Mouse (Mus musculus): ENCODE measurements around the gene Krtap13. TPM values are rescaled to one million over a fixed set of nuclear protein-coding genes. Genes with fewer than 3 reads are reported as not detected.
"Not testable (repeated sequence)": the region's sequence is repeated elsewhere in the genome, so short reads cannot be mapped to it uniquely, and the experiment has no call there.

Krtap13 gene
- total RNA-seq (2021) = not detected
- long read RNA-seq, experiment 1 = 0 reads
- long read RNA-seq, experiment 2 = 0 reads

- H3K4me3 ChIP-seq; H3K27ac ChIP-seq; DNase-seq (ENCODE audit: extremely low spot score in 1 of 2, low spot score in 2 of 2); intact Hi-C loops (cut with DNase I): not testable (repeated sequence)
Measured at GRCm38 (mm10) chr16:88751535-88751934, at the start of gene Krtap13. Krtap13 (minus strand) TSS chr16:88751635.

- TF ChIP-seq CTCF (IDR thresholded peaks at IDR 0.05) = no peak
- no peak overlapping the region for H3K27ac ChIP-seq
Measured at GRCm38 (mm10) chr16:88786786-88787185, 35.4 kb upstream of the Krtap13 start.

DNA sequence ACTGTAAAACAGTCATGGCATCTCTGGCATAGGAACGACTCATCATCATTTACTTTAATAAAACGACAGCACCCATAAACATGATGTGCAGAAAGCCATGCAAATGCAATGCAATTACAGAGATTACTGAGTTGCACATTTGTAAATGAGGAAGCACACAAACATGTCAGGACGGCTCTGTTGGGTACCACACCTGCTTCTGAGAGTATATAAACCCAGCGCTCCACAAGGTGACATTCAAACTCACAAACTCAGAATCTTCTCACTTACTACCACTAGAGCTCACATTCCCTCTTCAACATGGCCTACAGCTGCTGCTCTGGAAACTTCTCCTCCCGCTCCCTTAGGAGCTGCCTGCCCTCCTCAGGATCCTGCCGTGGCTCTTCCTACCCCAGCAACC, 26.2 kb upstream of the Krtap13 start, which contains the start of gene Gm5965:
Gm5965 (plus strand) TSS at position 301 of the 400 bp plus-strand sequence.
- no peak within 1 kb of the TSS for H3K4me3 ChIP-seq
- intact Hi-C loops (cut with DNase I) = no loop called here
- no peak for TF ChIP-seq CTCF (IDR thresholded peaks at IDR 0.05)
- no peak for DNase-seq (ENCODE audit: extremely low spot score in 1 of 2, low spot score in 2 of 2)
- H3K27ac ChIP-seq = no peak within 1 kb of the TSS

More at GRCm38 (mm10) chr16:88786786-88787185, 35.4 kb upstream of the Krtap13 start:
- H3K4me3 ChIP-seq = no peak overlapping the region
- no peak for DNase-seq (ENCODE audit: extremely low spot score in 1 of 2, low spot score in 2 of 2)
- intact Hi-C loops (cut with DNase I) = no loop called here

DNA sequence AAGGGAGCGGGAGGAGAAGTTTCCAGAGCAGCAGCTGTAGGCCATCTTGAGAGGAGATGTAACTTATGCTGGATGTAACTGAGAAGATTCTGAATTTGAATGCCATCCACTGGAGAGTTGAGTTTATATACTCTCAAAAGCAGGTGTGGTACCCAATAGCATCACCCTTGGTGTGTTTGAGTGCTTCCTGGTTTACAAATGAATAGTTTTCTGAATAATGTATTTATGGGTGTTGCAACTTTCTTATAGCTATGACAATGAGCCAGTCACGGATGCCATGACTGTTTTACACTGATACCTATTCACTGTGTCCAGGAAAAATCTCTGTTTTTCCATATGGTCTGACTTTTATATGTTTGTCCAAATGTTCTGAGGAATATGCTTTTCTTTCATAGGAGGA, 22.7 kb upstream of the Krtap13 start, which contains the start of gene 2310057N15Rik:
2310057N15Rik (minus strand) TSS at position 101 of the 400 bp plus-strand sequence.
- intact Hi-C loops (cut with DNase I) = no loop called here
- no peak for DNase-seq (ENCODE audit: extremely low spot score in 1 of 2, low spot score in 2 of 2)
- H3K4me3 ChIP-seq = no peak within 1 kb of the TSS
- no peak within 1 kb of the TSS for H3K27ac ChIP-seq
- no peak for TF ChIP-seq CTCF (IDR thresholded peaks at IDR 0.05)

DNA sequence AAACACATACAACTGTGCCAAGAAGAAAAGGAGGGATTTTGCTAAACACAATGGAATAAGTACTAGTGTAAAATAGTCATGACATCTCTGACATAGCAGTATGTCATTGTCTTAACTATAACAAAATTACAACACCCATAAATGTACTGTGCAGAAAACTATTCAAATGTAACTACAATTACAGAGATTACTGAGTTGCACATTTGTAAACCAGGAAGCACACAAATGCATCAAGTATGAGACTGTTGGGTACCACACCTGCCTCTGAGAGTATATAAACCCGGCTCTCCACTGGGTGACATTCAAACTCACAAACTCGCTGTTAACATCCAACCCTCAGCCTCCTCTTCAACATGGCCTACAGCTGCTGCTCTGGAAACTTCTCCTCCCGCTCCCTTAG, 7.1 kb upstream of the Krtap13 start, which contains the start of gene 2310034C09Rik:
2310034C09Rik (plus strand) TSS at position 301 of the 400 bp plus-strand sequence.
- H3K4me3 ChIP-seq; intact Hi-C loops (cut with DNase I); H3K27ac ChIP-seq; DNase-seq (ENCODE audit: extremely low spot score in 1 of 2, low spot score in 2 of 2): not testable (repeated sequence)

DNA sequence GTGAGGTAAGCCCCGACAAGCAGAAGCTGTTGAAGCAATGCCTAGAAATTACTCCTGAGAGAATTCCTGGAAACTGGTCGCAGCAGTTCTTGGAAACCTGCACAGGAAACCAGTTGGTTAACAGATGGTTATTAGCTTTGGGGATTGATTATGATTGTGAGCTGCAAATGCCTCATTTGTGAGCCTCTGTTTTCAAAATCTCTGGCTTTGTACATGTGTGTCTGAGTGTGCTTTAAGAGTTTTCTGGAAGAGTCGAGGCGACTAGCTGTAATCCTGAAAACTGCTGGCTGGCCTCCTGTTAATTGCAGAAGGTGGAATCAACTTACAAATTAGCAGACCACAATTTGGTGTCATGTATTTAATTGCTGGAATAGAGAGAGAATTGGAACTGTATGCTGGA, 3.5 kb downstream of the Krtap13 start:
- TF ChIP-seq CTCF (IDR thresholded peaks at IDR 0.05) = no peak
- no peak for DNase-seq (ENCODE audit: extremely low spot score in 1 of 2, low spot score in 2 of 2)

GRCm38 (mm10) chr16:88744750-88745340, 6.6 kb downstream of the Krtap13 start:
- no peak for TF ChIP-seq CTCF (IDR thresholded peaks at IDR 0.05)
- intact Hi-C loops (cut with DNase I) = no loop called here
- H3K27ac ChIP-seq = no peak overlapping the region
- no peak for DNase-seq (ENCODE audit: extremely low spot score in 1 of 2, low spot score in 2 of 2)
- no peak overlapping the region for H3K4me3 ChIP-seq

More for the DNA sequence above, 3.5 kb downstream of the Krtap13 start:
- Histone ChIP-seq H3K4me3 (no peak overlapping the region), H3K27ac (no peak overlapping the region)
- intact Hi-C loops (cut with DNase I) = no loop called here

DNA sequence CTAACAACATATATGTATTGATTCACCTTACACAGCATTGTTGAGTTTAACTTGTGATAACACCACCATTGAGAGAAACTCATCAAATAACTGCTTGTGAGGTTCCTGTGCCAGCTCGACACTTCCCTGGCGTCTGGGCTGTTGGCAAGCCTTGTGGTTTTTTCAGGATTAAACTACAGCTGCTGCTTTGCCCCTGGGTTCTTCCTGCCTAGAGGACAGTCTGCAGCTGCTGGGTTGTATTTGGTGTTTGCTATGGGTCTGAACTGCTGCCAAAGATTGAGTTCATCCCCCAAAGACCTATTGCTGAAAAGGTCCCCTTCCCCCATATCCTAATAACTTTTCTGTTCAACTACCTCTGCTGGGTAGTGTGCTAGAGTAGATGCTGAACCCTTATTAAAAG, 16.0 kb downstream of the Krtap13 start:
- DNase-seq (ENCODE audit: extremely low spot score in 1 of 2, low spot score in 2 of 2) = no peak
- intact Hi-C loops (cut with DNase I) = no loop called here
- TF ChIP-seq CTCF (IDR thresholded peaks at IDR 0.05) = no peak
- Histone ChIP-seq H3K27ac (no peak overlapping the region), H3K4me3 (no peak overlapping the region)

- DNase-seq (ENCODE audit: extremely low spot score in 1 of 2, low spot score in 2 of 2) = no peak
- Histone ChIP-seq H3K27ac (no peak within 1 kb of the TSS), H3K4me3 (no peak within 1 kb of the TSS)
- intact Hi-C loops (cut with DNase I) = no loop called here
- no peak for TF ChIP-seq CTCF (IDR thresholded peaks at IDR 0.05)
Measured at GRCm38 (mm10) chr16:88728812-88729275, 22.6 kb downstream of the Krtap13 start, which contains the start of gene Krtap13-1. Krtap13-1 (plus strand) TSS chr16:88728862.

DNA sequence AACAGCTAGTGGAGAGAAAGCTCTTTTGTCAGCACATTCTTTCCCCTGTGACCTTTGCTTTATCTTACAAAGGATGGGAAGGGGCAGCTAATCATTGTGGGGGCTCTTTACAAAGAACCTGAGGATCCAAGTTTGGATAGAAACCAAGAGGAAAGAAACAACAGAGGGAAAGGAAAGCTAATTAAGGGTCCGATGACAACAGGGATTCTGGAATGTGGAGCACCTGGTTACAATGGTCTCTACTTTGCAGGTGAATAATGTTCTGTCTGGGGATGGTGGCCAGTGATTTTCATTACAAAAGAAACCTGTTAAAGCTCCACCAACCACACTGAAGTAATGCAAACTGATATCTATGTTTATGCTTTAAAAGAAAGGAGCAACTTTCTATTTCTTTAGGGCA, 31.4 kb downstream of the Krtap13 start:
- H3K4me3 ChIP-seq = no peak overlapping the region
- intact Hi-C loops (cut with DNase I) = no loop called here
- TF ChIP-seq CTCF (IDR thresholded peaks at IDR 0.05) = no peak
- no peak for DNase-seq (ENCODE audit: extremely low spot score in 1 of 2, low spot score in 2 of 2)
- no peak overlapping the region for H3K27ac ChIP-seq

- no peak overlapping the region for H3K27ac ChIP-seq
- intact Hi-C loops (cut with DNase I) = no loop called here
- no peak overlapping the region for H3K4me3 ChIP-seq
- no peak for DNase-seq (ENCODE audit: extremely low spot score in 1 of 2, low spot score in 2 of 2)
- no peak for TF ChIP-seq CTCF (IDR thresholded peaks at IDR 0.05)
Measured at GRCm38 (mm10) chr16:88716549-88716948, 34.9 kb downstream of the Krtap13 start.

- no peak overlapping the region for H3K4me3 ChIP-seq
- intact Hi-C loops (cut with DNase I) = no loop called here
- no peak for DNase-seq (ENCODE audit: extremely low spot score in 1 of 2, low spot score in 2 of 2)
- no peak; the same call in 1 of the 2 replicates for TF ChIP-seq CTCF (IDR thresholded peaks at IDR 0.05)
- H3K27ac ChIP-seq = no peak overlapping the region
Measured at GRCm38 (mm10) chr16:88711245-88711644, 40.2 kb downstream of the Krtap13 start.

DNA sequence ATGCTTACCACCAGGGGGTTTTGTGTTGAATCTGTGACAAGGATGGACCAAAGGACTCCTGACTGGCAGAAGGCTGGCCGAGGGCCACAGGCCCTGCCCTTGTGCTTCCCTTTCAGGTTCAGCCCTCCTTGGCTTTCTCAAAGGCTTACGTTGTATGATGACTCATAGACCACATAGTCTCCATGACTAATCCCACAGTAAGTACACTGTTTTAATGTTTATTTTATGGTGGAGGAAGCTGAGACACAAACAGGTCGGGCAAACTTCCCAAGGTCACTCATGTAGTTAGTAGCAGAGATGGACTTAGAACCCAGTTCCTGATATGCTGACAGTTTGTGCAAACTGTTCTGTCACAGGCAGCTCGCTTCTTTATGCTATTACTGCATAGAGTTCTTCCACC, 40.7 kb downstream of the Krtap13 start:
- no peak; the same call in 1 of the 2 replicates for TF ChIP-seq CTCF (IDR thresholded peaks at IDR 0.05)
- intact Hi-C loops (cut with DNase I) = no loop called here
- no peak for DNase-seq (ENCODE audit: extremely low spot score in 1 of 2, low spot score in 2 of 2)
- H3K27ac ChIP-seq = no peak overlapping the region
- no peak overlapping the region for H3K4me3 ChIP-seq

Measured in left cerebral cortex, adult 2 months (tissue).